Mouse (Mus musculus) right cerebral cortex, postnatal 14 days (tissue): ENCODE measurements around the gene Klk8.

Experiments
- DNase-seq: peaks from one replicate; pipeline ENCODE4 v3.0.0; 2022

Klk8 gene

GRCm38 (mm10) chr7:43797333-43797769, at the start of gene Klk8:
Klk8 (plus strand) TSS chr7:43797577.
- peak; percentile 19 for DNase-seq

GRCm38 (mm10) chr7:43747788-43748187, 49.6 kb upstream of the Klk8 start:
- DNase-seq = no peak

- DNase-seq = no peak
Measured at GRCm38 (mm10) chr7:43752806-43753205, 44.6 kb upstream of the Klk8 start.

- DNase-seq = no peak
Measured at GRCm38 (mm10) chr7:43766484-43766883, 30.9 kb upstream of the Klk8 start.

GRCm38 (mm10) chr7:43768597-43768996, 28.8 kb upstream of the Klk8 start, which contains the start of gene Klk12:
Klk12 (plus strand) TSS chr7:43768897.
- DNase-seq = no peak

GRCm38 (mm10) chr7:43769636-43770035, 27.7 kb upstream of the Klk8 start:
- no peak for DNase-seq

- DNase-seq = no peak
Measured at GRCm38 (mm10) chr7:43770701-43771100, 26.7 kb upstream of the Klk8 start.

GRCm38 (mm10) chr7:43771916-43772315, 25.5 kb upstream of the Klk8 start:
- no peak for DNase-seq

GRCm38 (mm10) chr7:43772901-43773300, 24.5 kb upstream of the Klk8 start:
- DNase-seq = no peak

- DNase-seq = no peak
Measured at GRCm38 (mm10) chr7:43774364-43774763, 23.0 kb upstream of the Klk8 start, which contains the start of gene Klk11. Klk11 (plus strand) TSS chr7:43774604.

GRCm38 (mm10) chr7:43774802-43775201, 22.6 kb upstream of the Klk8 start:
- DNase-seq = no peak

GRCm38 (mm10) chr7:43775311-43776057, 21.9 kb upstream of the Klk8 start:
- DNase-seq = no peak

GRCm38 (mm10) chr7:43776506-43776905, 20.9 kb upstream of the Klk8 start:
- no peak for DNase-seq

GRCm38 (mm10) chr7:43777423-43777822, 20.0 kb upstream of the Klk8 start:
- no peak for DNase-seq

GRCm38 (mm10) chr7:43778176-43778970, 19.0 kb upstream of the Klk8 start:
- DNase-seq = no peak

GRCm38 (mm10) chr7:43780241-43780640, 17.1 kb upstream of the Klk8 start:
- DNase-seq = no peak

- DNase-seq = no peak
Measured at GRCm38 (mm10) chr7:43780746-43781145, 16.6 kb upstream of the Klk8 start, which contains the start of gene Klk10. Klk10 (plus strand) TSS chr7:43781035.

- no peak for DNase-seq
Measured at GRCm38 (mm10) chr7:43781541-43781940, 15.8 kb upstream of the Klk8 start.

- peak; percentile 76 for DNase-seq
Measured at GRCm38 (mm10) chr7:43782275-43783265, 14.8 kb upstream of the Klk8 start.

- DNase-seq = no peak
Measured at GRCm38 (mm10) chr7:43785286-43785685, 12.1 kb upstream of the Klk8 start.

- no peak for DNase-seq
Measured at GRCm38 (mm10) chr7:43788096-43788495, 9.3 kb upstream of the Klk8 start.

- no peak for DNase-seq
Measured at GRCm38 (mm10) chr7:43789295-43789694, 8.1 kb upstream of the Klk8 start.

- DNase-seq = no peak
Measured at GRCm38 (mm10) chr7:43791591-43791990, 5.8 kb upstream of the Klk8 start, which contains the start of gene Klk9. Klk9 (plus strand) TSS chr7:43791891.
